Mouse (Mus musculus) heart, postnatal 25 days (tissue): ENCODE measurements around the gene Hist1h4f. TPM values are rescaled to one million over a fixed set of nuclear protein-coding genes. Genes with fewer than 3 reads are reported as not detected.
A peak's percentile ranks its signal among the peaks of the same experiment; 100 is the strongest.
"Not testable (repeated sequence)": the region's sequence is repeated elsewhere in the genome, so short reads cannot be mapped to it uniquely, and the experiment has no call there.

Experiments used
- DNase-seq: peaks from one replicate; pipeline ENCODE4 v3.0.0; 2022; ENCODE audit warnings: low spot score
- intact Hi-C: fragments of 180-260 bp; cut with DNase I; formaldehyde crosslinking; loops from one replicate; pipeline ENCODE4 v1.15.1; 2025
- total RNA-seq, 2 experiments: library from RNA; stranded (reverse); gene quantifications; 2 replicates each; pipeline ENCODE4 v1.2.3; 2021

The Hist1h4f gene
- total RNA-seq, 2 experiments from 2014 or later = 33.0 to 46.9 TPM

DNA sequence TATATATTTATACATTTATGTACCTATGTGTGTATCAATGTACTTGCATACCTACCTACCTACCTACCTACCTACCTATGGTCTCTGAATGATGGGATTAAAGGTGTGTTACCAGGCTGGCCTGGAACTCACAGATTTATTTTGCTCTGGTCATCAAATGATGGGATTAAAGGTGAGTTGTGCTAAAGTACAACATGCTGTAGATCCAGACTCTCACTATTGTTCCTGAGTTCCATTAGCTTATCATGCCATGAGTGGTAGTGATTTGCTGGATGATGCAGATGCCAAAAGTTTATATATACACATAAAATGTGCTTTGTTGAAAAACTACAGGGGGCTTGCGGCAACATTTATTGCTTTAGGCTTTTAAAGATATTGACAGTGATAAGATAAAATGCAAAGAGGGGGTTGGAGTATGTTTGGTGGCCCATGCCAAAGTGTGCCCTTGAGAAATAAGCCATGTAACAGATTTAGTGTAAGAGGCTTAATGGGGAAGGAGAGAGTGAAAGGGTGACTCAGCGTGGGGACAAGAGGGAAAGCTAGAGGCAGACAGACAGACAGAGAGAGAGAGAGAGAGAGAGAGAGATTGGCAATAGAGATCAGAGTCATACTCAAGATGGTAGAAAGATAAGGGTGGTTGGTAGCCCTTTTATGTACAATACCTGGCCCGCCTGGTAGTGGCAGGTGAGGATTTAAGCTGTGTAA is 14.3 kb downstream of the Hist1h4f start:
- no peak for DNase-seq
- intact Hi-C loops = no loop called here

DNA sequence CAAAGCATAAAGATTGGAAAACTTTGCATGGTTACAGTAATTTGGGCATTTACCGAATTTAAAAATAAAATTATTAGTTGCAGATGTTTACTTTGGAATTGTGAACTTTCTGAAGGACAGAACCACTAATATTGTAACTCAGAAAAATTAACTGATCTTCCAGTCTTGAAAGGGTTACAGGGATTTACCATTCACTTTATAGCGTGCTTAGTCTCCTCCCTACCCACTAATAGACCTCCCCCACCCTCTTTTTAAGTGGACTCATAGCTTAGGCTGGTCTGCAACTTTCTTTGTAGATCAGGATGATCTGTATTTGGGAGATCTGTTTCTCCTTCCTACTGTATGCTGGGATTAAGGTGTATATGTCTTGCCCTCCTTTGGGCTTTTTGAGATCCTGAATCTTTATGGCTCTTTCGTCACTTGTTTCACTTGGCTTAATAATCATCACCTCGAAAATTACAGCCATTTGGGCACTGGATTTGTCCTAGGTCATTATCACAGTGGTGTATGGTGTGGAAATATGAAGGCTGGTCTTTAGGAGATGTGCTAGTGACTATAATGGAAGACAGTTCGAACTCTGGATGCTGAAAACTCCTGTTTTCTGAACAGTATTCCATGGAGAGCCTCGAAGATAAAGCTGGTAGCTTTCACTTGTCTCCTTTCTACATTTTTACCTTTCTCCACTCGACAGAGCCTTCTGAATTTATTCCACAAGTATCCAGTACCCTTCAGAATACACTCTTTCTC is 15.2 kb downstream of the Hist1h4f start:
- intact Hi-C loops = no loop called here

DNA sequence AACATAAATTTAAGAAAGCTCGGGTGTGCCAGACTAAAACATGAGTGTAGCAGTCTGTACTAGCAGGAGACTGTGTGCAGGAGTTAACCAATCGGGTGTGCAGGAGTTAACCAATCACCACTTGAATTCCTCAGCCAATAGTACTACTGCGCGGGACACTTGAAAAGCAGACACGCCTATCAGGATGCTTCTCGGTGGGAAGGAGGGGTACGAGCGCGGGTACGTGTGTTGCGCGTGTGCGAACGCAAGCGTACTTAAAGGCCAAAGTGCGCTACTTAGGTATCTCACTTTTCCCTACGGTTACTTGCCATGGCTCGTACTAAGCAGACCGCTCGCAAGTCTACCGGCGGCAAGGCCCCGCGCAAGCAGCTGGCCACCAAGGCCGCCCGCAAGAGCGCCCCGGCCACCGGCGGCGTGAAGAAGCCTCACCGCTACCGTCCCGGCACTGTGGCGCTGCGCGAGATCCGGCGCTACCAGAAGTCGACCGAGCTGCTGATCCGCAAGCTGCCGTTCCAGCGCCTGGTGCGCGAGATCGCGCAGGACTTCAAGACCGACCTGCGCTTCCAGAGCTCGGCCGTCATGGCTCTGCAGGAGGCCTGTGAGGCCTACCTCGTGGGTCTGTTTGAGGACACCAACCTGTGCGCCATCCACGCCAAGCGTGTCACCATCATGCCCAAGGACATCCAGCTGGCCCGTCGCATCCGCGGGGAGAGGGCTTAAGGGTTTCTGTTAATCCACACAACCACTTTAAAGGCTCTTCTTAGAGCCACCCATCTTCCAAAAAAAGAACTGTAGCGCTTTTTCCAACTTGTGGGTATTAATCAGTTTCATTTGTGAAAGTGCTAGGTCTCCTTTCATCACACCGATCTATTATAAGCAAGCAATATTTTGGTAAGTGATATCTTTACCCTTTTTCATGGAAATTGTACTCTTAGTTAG is 16.0 kb downstream of the Hist1h4f start, which contains the start of gene Hist1h3g:
TSS of gene Hist1h3g (plus strand) at position 286 of the 939 bp plus-strand sequence.
- intact Hi-C loops = not testable (repeated sequence)
- peak; percentile 71 for DNase-seq

More for the DNA sequence above, 15.2 kb downstream of the Hist1h4f start:
- DNase-seq = no peak

DNA sequence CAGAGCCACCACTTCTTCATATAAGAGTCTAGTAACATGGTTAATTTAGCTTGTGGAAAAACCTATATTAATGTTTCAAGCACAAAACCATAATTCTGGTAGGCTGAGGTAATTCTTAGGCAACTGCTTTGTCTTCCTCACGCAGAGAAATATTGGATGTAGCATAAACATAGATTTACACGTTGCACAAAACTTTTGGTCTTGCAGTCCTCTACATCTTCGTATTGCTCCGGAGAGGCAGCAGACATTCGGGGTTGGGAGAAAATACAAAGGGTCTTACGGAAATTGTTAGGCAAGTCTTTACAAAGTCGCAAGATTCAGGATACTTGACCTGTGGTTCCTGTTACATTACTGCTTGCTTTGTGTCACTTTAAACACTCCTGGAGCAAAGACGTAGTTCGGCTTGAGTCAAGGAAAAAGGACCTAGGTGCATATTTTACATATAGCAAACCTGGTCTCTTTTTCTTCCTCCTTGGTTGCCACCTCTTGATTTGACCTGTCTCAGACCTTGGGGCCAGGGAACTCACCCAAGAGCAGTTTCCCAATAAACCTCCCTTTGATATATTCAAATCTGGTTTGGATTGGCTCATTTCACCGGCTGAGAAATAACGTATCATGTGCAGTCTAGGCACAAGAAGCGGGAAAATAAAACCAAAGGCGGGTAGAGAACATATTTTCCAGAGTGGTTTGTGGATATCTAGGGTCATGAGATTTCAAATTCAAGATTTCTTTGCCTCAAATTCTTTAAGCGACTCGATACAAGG is 16.9 kb downstream of the Hist1h4f start:
- DNase-seq = no peak
- intact Hi-C loops = loop anchor here (5.0 kb wide), 3 partner anchors 48 to 1822 kb away; partner anchors contain the start of gene Hist1h4d

DNA sequence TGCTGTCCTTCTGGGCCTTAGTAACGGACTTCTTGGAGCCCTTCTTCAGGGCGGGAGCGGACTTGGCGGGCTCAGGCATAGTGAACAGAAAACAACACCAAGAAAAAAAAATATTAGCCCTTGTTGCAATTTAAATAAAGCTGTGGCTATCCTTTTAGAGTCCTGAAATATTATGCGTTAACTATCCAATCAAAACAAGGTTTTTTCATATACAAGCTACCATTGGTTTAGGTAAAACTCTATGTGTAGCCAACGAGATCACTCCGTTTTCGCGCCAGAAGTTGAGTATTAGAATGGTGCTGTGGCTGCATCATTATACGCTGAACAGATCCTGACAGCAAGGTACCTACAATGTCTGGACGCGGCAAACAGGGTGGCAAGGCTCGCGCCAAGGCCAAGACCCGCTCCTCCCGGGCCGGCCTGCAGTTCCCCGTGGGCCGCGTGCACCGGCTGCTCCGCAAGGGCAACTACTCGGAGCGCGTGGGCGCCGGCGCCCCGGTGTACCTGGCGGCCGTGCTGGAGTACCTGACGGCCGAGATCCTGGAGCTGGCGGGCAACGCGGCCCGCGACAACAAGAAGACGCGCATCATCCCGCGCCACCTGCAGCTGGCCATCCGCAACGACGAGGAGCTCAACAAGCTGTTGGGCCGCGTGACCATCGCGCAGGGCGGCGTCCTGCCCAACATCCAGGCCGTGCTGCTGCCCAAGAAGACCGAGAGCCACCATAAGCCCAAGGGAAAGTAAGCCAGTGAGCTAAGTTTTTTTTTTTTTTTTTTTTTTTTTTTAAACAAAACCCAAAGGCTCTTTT is 17.7 kb downstream of the Hist1h4f start, which contains the start of gene Hist1h2af:
TSS of gene Hist1h2af (plus strand) at position 347 of the 808 bp plus-strand sequence.
- intact Hi-C loops = loop anchor here (5.0 kb wide), 3 partner anchors 49 to 1821 kb away; partner anchors contain the start of gene Hist1h4d
- not testable (repeated sequence) for DNase-seq

DNA sequence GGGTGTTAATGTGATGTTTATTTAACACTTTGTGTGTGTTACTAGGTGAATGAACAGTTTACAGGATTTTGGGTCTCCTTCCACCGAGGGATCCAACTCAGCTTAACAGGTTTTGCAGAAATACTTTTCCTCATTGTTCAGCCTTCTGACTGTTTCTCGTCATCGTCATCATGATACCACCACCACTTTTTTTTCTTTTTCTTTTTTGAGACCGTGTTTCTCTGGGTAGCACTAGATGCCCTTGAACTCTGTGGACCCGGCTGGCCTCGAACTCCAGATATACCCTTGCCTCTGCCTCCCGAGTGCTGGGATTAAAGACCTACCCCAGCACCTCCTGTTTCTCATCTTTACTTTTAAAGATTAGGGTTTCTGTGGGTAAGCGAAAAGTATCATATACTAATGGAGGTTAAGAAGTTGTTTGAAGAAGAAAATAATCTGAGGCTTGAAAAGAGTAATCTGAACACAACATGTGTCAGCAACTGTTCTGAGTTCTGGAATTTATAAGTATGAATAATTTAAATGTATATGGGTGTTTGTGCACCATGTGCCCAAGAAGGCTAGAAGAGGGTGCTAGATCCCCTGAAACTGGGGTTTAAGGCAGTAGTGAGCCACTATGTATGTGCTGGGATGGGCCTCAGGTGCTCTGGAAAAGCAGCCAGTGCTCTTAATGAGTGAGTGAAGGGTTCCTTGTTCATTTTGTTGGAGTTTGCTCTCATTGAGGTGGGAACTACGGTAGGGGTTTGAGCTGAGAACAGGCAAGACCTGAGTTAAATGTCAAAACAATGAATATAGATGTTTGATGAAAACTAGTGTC is 19.0 kb downstream of the Hist1h4f start:
- intact Hi-C loops = loop anchor here (5.0 kb wide), 3 partner anchors 50 to 1820 kb away; partner anchors contain the start of gene Hist1h4d

DNA sequence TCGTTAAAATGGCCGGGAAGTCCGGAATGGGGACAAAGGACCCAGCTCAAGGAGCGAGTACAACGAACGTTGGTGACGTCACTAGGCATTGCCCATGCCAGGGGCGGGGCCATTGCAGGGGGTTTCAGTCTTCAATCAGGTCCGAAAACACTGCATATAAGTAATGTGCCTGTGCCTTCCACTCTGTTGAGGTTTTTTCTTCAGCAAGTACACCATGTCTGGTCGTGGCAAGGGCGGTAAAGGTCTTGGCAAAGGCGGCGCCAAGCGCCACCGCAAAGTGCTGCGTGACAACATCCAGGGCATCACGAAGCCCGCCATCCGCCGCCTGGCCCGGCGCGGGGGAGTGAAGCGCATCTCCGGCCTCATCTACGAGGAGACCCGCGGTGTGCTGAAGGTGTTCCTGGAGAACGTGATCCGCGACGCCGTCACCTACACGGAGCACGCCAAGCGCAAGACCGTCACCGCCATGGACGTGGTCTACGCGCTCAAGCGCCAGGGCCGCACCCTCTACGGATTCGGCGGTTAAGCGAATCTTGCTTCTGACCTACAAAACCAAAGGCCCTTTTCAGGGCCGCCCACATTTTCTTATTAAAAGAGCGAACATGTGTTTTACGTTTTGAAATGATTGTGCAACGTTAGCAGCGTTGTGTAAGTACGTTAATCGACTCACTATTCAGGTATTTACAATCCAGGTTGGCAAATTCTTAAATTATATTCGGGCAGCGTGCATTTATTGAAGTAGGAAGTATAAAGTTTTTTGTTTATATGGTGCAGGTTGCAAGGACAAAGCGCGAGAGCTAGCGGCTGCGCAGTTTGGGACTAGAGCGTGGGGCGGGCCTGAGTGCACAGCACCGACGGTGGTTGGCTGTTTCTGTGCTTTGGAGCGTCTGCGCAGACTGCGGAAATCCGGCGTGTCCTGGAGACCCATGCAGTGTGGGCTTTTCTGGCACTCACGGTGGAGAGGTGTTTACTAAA is 20.3 kb downstream of the Hist1h4f start, which contains the start of gene Hist1h4h:
TSS of gene Hist1h4h (plus strand) at position 150 of the 975 bp plus-strand sequence.
- intact Hi-C loops = loop anchor here (2.0 to 5.0 kb wide), 4 partner anchors 51 to 1819 kb away; partner anchors contain the start of genes Hist1h2be and Hist1h4d
- DNase-seq = peak; percentile 92

More for the DNA sequence above, 19.0 kb downstream of the Hist1h4f start:
- no peak for DNase-seq

DNA sequence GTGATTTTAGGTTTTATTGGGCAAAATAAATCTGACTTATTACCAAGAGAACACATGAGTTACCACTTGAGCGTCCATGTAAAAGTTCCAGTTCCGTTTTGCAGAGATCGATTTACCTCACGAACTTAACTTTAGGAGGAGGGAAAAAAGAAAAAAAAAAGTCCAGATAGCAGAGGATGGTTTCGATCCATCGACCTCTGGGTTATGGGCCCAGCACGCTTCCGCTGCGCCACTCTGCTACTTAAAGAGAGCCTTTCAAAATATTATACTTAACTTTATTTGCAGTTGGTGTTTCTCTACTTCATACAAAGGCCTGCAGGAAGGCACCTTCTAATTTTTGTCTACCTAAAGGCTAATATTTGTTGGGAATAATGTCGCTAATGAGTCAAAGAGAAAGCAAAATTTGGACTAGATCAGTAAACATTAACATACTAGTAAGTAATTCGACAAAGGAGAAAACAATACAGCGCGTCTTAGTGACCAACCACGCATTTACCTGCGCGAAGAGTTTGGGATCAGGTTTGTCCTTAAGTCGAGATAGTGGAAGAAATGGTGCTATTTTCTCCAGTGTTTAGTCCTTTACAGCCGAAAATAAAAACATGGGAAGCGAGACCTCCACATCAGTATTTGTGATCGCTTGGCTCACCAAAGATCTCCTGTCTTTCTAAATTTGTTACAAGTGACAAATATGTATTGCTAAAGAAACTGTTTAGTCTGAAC is 21.1 kb downstream of the Hist1h4f start:
- intact Hi-C loops = loop anchor here (2.0 to 5.0 kb wide), 4 partner anchors 52 to 1818 kb away; partner anchors contain the start of genes Hist1h2be and Hist1h4d
- peak; percentile 40 for DNase-seq

DNA sequence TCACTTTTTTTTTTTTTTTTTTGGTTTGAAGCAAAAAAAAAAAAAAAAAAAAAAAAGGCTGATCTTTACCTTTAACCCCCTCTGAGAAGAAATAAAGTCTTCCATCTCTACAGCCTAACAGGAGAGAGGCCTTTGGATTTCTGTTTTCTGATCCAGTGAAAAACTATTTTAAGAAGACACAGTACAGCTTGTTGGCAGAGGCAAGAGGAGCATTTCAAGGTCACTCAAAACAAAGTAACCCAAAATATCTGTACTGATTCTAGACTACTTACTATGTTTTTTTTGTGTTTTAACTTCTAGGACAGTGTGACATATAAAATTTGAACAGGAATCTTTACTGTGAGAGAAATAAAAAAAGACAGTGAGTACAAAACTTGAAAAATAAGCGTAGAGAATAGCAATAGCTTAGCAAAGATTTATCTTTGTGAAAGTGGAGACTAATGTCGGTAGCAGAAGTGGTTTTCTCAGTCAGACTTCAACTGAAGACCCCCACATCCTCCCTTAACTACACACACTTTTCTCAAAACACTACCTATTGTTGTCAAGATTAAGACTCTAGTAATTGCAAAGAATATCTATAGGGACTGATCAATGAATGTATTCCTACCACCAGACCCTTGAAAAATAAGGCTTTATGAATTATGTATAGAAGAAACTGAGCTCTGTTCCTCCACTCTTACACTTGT is 21.8 kb downstream of the Hist1h4f start:
- no peak for DNase-seq
- intact Hi-C loops = loop anchor here (2.0 to 5.0 kb wide), 6 partner anchors 53 to 1817 kb away; partner anchors contain the start of genes Hist1h2be and Hist1h4d

DNA sequence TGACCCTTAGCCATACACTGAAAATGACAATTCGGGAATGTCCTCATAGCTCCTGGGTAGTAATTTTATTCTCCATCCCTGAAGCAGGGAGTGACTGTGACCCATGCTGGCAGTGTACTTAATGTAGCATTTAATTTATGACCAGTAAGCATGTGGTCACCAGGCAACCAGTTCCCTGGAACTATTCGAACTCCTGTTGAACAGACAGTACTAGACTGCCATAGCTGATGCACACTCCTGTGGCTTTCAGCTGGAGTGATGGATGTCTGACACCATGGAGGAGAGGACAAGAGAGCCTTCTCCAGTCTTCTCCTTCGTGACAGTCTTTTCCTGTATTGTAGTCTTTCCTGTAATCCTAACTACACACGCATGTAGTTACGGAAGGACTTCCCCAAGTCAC is 22.4 kb downstream of the Hist1h4f start:
- no peak for DNase-seq
- intact Hi-C loops = loop anchor here (5.0 kb wide), 2 partner anchors 68 to 1502 kb away; no protein-coding TSS in a partner anchor

DNA sequence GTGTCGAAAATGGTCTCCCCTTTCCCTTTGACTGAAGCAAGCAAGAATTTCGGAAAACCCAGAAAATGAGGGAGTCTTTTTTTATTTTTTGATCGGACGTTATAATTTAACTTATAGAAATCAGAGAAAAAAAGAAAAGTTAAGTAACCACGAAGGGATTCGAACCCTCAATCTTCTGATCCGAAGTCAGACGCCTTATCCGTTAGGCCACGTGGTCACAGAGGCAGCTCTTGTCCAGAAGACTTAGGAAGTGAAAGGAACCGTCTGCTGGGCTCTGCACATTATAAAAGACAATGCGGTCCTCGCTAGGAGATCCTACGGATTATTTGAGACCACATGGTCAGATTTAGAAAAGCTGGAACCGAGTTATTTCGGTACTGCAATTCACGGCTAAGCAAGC is 25.1 kb downstream of the Hist1h4f start:
- intact Hi-C loops = loop anchor here (1.0 to 5.0 kb wide), 3 partner anchors 71 to 1499 kb away; no protein-coding TSS in a partner anchor
- DNase-seq = peak; percentile 74

DNA sequence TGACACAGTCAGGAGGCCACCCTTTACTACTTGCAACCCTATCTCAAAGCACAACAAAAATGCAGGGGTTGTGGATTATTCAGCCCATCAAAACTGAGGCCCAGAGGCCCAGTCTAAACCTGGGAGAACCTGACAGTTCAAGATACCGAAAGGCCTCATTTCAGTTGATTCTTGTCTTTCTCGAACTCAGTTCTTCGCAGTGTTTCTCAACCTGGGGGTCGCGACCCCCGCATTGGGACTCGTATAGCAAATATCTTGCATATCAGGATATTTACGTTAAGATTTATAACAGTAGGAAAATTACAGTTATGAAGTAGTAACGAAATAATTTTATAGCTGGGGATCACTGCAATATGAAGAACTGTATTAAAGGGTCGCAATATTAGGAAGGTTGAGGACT is 25.5 kb downstream of the Hist1h4f start:
- intact Hi-C loops = loop anchor here (1.0 to 5.0 kb wide), 3 partner anchors 71 to 1499 kb away; no protein-coding TSS in a partner anchor
- DNase-seq = no peak

DNA sequence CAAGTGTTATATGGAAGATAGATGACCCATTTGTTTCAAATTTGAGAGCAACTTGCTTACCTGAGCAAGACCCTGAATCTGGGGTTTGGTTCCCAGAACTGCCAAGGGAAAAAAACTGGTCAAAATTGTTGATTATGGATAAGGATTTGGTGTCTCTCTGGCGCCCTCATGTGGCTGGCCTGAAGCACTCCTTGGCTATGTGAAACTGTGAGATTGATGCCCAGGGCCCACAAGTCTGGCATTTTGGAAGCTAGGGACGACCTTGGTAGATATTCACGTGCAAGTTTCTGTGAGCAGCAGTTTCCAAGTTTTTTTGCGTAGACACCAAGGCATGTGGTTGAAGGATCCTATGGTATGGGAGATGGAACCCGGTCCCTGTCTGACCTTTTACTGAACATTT is 26.8 kb downstream of the Hist1h4f start:
- intact Hi-C loops = loop anchor here (5.0 kb wide), 2 partner anchors 73 to 1497 kb away; no protein-coding TSS in a partner anchor
- peak; percentile 28 for DNase-seq

DNA sequence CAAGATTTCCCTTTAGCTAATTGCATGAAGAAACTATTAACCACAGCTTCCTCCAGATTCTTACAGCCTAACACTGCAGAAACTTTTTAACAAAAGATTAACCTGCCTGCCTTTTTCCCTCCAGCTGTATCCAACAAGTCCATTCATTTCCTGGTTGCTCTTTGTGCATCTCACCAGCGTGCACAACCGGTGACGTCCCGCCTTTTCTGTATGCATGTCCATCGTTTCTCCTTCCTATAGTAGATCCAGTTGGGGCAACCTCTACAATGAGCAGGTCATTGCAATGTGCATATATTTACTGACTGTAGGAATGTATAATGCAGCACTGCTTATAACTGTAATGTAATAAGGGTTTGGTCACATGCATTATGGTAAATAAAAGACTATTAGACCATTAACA is 27.5 kb downstream of the Hist1h4f start:
- intact Hi-C loops = no loop called here
- no peak for DNase-seq
